Mouse (Mus musculus) ES-E14 (cell line): ENCODE measurements around the gene Zfp322a.
A peak's percentile ranks its signal among the peaks of the same experiment; 100 is the strongest.

Experiments used
- CHD2 ChIP-seq: IDR thresholded peaks from 2 replicates; pipeline ENCODE4 v1.6.1; 2014; ENCODE audit warnings: mild to moderate bottlenecking, low read depth, low read length, inconsistent platforms
- HCFC1 ChIP-seq: IDR thresholded peaks from 2 replicates; pipeline ENCODE4 v1.6.1; 2012; ENCODE audit warnings: low read length, inconsistent platforms, borderline replicate concordance; ENCODE audit not compliant: insufficient read depth
- MAFK ChIP-seq: IDR thresholded peaks from 2 replicates; pipeline ENCODE4 v1.6.1; 2014; ENCODE audit warnings: mild to moderate bottlenecking, low read depth, low read length, inconsistent platforms; ENCODE audit not compliant: insufficient read depth
- ZC3H11A ChIP-seq: IDR thresholded peaks from 2 replicates; pipeline ENCODE4 v1.6.1; 2012; ENCODE audit warnings: low read depth, mild to moderate bottlenecking, inconsistent platforms, low read length, borderline replicate concordance

DNA sequence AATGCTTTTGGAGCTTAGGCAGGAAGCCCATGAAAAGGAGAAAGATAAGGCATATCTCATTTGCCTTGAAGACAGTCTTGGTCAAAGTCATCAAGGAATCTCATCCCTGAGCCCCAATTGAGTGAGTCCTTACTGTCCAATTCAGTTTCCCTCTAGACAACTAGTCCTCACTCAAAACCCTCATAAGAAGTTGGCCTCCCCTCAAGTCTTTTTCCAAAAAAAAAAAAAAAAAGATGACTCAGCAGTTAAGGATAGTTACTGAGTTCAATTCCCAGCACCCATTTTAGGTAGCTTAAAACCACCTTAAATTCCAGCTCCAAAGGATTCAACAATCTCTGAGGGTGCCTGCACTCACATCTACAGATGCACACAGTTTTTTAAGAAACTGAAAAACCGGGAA lies 14.1 kb upstream of the Zfp322a start:
- TF ChIP-seq CHD2 (no peak), ZC3H11A (no peak), MAFK (peak; percentile 89), HCFC1 (no peak)
